Mouse (Mus musculus): ENCODE results near the gene Rad51b. TPM values are rescaled to one million over a fixed set of nuclear protein-coding genes. Genes with fewer than 3 reads are reported as not detected.
A peak's percentile ranks its signal among the peaks of the same experiment; 100 is the strongest.

The Rad51b gene
- total RNA-seq, 2 experiments from 2014 or later = 0.63 to 1.7 TPM

DNA sequence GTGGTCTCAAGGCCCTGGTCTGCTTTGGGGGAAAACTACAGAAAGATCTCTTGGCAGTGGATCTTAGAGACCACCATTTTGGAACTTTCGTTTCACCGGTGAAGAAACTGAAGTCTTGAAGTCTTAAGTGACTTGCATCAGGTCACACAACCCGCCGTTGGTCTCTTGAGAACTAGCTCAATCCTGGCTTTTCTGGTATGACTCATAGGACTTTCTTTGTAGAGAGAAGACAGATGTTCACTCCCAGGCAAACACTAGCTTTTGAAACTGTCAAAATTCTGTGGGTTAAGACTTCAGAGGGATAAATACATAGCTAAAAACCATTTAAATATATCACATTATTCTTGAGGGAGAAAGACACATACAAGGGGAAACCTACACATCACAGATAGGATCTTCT, 195.1 kb downstream of the Rad51b start:
- DNase-seq = no peak

DNA sequence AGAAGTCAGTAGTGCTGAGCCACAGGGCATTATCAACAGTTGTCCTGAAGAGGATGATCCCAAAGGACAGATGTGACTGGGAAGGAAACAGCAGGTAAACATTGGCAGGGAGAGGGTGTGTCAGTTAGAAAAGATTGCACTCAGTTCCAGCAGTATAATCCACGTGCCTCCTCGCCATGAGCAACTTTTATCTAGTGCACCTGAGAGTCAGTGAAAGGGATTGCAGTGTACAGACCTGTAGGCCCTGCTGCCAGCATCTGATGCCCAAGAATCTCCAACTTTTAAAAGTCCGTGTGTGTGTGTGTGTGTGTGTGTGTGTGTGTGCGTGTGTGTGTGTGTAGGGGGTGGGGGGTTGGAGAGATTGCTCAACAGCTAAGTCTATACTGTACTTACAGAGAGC, 195.5 kb downstream of the Rad51b start:
- no peak for DNase-seq

DNA sequence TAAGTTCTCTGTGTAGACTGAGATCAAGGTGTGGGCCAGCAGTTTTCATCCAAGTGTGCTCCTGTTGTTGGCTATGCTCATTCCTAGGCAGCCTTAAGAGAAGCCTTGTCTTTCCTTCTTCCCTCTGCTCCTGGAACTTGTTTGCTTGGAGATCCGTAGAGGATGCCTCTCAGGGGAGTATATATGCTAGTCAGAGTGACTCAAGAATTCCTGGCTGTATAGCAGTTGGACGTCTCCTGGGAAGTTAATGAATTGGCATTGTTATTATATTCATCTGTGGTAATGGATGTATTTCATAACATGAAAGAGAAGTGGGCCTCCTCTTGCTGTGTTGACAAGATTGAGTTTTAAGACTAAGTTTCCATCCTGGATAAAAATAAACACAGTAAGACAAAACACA, 196.4 kb downstream of the Rad51b start:
- DNase-seq = no peak

DNA sequence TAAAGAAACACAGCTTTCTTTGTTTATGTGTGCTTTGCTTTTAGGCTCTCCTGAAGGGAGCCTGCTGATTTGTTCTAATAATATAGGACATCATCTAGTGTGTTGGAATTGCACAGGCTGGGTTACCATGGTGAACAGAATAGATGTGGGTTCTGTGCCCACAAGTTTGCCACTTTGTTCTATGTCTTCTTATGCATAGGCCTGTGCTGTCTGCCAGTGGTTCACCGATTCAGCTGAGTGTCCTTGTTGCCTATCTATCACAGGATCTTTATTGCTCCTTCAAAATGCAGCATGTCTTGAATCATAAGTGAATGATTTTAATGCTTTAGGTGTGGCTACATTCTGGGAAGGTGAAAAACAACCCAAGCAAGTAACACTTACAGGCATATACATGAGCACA, 201.2 kb downstream of the Rad51b start:
- no peak for DNase-seq

DNA sequence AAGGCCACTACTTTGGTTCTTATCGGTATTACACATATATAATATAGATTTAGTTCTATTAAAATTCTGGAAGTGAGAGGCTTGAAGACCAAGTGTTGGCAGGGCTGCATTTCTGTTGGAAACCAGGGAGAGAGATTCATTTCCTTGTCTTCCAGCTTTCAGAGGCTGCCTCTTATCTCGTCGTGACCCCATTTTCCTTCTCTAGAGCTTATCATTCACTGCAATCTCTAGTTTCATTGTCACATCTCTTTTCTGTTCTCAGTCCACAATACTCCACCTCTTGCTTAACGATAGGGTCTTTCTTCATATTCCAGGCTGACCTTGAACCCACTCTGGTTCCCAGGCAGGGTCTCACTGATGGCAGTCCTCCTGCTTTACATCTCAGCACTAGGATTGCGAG, 202.7 kb downstream of the Rad51b start:
- no peak for DNase-seq

DNA sequence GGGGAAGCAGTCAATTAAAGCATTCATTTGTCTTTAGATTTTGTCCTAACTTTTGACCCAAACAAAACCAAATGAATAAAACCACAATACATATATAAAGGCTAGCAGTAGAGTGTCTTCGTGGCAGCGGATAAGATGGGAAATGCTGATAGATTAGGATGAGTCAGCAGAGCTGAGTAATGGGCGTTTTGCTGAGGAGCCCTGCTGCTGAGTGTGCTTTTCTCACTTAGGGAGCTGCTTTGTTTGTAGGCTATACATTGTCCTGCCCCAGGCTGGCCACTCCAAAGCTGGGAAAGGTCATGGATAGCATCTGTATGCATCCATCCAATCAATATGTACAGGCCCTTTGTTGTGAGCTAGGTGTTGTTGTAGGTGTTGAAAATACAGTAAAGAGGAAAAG, 204.8 kb downstream of the Rad51b start:
- DNase-seq = no peak

DNA sequence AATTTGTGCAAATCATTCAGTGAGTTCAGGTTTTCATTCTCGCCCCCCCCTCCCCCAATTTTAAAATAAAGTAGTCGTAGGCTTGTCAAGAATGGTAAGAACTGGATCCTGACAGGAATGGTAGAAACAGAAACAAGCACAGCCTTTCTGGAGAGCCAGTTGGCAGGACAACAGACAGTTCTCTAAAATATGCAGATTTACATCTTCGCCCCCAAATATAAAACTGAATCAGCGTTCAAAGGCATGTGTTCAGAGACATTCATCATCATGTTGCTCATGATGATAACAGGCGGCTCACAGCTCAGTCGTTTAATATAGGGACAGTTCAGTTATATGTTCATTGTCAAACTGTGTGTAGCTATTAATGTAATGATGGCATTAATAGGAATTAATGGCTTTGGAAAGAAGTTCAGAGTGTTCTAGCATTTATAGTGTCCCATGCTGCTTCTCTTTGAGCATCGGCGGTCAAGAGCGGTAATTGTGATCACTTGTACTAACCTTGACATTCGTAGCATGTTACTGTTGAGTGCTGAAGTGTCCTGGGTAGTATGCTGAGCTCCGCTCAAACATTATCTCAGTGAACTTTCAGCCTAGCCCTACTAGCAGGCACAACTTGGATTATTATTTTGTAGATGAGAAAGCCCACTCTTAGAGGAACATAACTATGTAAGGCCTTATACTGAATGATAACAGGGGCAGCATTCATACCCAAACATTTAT, 205.9 kb downstream of the Rad51b start:
- DNase-seq = no peak

DNA sequence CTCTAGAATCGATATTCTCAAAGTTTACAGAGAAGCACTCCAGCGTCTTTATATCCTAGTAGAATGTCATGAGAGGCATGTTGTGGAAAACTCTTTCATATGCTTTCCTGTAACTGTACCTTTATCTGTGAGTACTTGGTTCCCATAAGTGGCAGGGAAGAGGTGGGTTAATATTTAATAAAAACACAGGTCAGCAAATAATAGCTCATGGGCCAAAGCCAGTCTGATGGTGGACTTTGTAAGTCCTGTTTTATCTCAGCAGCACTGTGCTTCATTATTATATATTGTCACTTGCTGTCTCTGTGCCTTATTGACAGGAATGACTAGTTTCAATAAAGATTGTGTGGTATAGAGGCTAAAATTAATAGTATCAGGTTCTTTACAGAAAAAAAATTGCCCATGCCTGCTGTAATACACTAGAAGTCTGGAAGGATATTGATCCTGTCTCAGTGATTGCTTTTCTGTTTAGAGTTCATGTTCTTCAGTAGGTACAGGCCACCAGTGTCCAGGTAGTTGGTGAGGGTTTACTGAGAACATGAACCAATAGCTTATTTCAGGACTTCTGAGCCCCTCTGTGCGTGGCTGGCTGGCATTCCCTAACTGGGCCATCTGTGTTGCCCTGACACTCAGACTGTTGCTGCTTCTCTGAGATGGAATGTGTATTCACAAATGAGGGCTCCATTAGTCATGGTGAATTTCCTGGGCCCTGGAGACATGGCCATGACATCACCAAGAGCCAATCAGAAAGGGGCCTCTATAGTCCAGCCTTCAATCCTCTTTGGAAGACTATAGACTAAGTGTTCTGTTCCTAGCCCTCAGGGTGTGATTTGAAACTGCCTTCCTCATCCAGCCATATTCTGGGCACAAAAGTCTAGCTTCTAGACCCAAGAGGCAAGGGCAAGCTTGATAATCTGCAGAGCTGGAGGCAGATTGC, 206.8 kb downstream of the Rad51b start:
- DNase-seq = no peak

DNA sequence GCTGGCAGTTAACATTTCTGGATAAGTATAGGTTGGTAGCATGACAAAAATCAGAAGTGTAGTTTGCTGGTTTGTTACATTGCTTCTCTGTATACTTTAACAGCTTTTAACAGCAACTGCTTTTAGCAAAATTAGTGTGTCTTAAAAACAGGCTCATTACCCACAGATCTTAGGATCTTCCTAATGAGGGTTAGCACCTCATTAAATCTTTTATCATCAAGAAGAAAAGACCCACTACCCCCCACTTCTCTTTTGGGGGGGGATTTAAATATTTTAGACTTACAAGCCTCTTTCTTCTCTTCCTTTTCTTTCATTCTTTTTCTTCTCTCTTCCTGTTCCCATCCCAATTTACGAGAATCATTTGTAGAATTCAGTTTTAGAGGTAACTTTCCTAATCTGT, 207.6 kb downstream of the Rad51b start:
- no peak for DNase-seq

DNA sequence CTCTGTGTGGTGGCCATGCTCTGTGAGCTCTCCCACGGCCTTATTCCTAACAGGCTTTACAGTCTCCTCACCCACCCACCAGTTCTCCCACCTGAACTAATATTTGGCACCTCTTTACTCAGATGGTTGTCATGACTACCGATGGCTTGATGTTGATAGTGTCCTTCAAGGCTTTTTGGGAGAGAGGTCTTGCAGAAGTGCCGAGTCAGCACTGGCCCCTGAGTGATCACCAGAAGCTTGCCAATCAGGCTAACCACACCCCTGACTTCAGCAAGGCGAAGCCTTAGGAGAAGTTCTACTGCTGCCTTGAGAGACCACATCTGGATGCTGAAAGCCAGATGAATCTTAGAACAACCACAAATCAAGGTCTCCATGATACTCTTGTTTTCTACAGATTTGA, 209.3 kb downstream of the Rad51b start:
- DNase-seq = no peak

DNA sequence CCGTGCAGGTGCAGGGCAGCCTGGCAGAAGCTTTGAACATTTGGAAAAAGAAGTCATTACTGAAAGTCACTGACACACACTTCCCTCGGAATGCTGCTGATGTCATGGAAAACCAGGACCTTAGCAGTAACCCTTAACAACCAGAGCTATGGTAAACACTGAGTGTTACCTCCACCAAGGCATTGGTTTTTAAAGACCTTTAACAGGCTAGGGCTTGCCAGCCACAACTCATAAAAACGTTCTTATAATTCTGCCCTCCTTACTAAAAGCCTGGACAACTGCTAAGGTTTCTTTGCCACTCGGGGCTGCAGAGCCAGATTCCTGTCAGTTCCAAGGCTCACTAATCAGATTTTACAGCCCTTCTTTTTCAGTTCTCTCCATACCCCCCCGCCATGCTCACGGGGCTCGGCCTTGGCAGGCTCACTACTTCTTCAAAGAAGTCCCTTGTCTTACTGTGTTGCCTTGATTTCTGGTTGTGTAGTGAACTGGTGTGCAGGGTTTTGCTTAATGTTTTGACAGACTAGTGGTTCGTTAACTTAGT, 210.1 kb downstream of the Rad51b start:
- no peak for DNase-seq

DNA sequence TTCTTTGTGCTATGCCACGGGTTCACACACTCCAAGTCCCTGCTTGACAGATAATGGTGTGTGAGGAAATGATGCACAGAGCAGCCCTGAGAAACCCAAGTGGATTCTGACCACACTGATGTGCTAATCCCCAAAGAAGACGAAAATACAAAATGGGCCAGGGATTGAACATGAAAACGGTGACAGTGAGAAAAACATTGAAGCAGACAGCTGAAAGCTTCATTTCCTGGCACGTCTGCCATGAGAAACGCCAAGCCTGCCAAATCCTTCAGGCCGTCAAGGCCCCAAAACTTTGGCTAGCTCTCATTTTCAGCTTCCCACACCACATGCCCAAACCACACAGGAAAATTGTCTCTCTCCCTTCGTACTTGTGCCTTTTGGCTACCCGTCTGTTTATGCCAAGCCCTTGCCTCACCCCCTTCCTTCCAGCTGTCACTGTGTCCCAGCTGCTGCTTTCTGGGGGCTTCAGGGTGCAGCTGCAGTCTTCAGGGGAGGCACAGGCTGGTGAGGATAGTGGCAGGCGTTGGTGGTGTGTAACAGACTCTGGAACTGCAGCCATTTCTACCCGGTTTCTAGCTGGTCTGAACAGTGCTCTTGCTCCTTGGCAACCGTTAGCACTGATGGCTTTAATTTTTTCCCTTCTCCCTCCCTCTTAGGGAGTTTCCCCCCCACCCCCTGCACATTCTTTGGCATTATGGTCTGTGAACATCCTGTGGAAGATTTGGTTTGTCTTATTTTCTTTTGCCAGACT, 214.5 kb downstream of the Rad51b start:
- DNase-seq = peak; percentile 65

DNA sequence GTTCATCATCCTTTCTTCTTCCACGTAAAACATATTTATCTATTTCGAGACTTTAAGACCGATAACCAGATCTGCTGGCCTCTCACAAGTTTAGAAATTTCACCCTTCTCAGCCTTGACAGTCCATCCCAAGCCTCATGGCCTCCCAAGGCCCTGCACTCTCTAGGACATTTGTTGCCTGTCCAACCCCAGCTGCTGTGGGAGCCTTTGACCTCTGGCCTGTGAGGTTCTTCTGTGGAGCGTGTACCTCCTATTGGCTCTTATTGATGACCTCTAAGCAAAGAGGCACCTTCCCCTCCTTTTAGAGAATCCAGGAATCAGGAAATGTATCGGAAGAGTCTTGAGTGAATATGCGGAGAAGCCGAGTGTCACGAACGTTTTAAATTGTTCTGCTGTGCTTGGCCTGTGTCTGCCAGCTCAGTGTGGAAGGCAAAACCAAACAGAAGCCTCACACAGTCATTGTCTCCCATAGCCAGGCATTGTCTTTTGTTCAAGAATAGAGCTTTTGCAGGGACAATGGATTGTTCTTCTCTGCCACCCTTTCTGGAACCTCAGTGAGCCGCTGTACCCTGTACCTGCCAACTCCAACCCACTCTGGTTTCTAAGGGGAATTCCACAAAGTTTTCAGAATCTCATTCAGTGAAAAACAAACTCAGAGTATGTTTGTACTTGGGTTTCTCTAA, 215.3 kb downstream of the Rad51b start:
- DNase-seq = no peak

DNA sequence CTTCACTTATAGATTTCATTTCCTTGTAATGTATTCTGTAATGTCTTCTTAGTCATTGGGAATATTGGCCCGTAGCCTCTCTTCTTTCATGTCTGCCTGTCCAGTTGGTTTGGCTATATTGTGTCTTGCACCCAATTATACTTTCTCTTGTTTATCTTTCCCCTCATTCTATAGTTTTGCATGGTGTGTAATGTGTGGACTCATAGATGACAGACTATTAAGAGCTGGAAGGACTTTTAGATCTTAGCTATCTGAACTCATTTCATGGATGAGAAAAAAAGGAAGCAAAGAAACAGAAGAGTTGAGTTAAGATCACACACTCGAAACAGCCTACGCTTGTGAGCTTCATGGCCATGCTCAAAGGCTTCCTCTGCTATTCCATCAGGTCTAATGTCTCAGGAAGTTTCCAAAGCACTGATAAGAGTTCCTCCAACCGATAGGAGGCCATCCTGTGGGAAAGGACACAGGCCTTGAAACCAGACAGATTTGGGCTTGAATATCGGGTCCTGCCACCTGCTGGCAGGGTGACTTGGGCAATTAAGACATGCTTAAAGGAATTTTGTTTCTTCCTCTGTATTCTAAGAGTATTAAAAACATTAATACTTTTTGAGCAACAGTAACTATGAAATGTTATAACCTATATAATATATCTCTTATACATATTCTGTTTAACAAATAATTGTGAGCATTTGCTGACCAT, 216.1 kb downstream of the Rad51b start:
- no peak for DNase-seq

DNA sequence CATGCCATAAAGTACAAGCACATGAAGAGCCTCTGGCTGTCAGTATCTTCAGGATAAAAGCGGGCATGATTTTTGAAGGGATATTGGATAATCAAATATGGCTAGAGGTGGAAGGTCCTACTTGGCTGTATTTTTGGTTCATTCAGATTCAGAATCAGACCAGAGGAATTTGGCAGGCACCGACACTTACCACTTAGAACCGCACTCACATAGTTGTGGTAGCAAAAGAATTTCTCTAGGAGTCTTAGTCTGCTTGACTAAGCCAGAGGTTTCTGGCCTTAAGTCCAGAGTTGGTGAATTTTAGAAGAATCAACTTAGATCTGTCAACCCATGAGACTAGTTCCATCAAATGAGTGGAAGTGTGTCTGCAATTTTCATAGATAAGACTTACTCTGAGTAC, 217.6 kb downstream of the Rad51b start:
- no peak for DNase-seq

DNA sequence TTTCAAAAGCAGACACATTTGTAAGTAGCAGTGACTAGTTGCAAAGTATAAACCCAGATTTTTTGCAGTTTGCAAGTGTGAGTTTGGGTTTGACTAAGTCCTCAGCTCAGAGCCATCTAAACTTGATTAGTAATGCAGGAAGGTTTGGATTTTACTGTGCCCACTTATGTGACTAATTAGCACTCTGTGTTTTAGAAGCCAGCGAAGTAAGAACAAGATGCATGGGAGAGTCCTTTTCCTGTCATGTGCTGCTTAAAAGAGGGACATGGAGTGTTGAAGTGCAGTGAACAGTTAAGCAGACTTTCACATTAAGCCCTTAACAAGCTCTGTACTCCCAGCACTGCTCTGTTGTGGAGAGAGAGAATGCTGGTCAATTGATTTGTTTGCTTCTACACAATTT, 225.3 kb downstream of the Rad51b start:
- no peak for DNase-seq

DNA sequence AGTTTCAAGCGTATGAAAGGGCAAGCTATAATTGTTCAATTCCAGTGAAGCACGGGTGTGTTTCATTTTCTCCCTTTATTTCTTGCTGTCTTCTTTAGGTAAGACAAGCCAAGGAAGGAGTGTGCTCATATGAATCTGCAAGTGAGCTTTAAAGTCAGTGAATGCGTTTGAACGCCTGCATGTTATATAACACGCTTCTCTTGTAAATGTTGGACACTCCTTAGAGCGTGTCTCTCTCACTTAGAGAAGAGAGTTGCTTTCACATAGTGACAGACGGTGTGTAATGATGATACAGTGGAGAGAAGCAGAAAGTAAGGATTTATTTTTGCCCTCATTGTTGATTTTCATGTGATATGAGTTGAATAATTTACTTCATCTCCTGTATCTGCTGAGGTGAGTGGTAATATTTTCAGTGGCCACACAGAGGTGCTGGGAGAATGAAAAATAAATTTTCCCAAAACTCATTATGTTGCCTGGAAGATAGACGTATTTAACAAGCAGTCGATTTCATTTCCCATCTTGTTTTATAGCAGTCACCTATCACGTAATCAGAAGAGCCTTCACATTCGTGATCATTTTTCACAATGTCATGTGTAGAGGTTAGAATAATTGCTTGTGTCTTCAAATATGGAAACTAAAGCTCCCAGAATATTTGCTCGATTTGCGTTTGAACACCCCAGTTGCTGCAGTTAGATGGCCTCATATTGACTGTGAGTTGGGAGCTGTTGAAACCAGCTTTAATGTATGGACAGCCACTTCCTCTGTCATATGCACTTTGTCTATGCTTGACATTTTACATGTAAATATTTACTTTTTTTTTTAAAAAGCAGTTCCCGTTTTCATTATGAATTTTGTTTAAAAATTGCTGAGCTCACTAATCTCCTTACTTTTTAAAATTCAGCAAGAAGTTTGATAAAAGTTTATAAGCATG, 228.1 kb downstream of the Rad51b start:
- DNase-seq = no peak

DNA sequence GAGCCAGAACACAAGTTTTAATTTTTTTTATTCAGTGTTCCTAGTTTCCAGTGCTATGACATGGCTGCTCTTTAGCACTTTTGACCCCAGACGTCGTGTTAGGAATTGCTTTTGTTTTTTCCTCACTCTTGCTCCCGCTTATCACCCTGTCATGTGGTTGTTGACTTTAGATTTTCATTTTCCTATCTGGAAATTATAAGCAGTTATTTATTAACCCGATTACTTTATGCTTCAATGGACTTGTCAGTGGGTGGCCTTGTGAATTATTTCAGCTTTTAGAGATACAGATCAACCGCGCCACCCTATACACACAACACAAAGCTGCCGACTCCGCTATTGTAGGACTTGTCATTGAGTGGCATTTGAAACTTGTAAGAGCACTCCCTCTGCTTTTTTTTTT, 228.8 kb downstream of the Rad51b start:
- DNase-seq = no peak

DNA sequence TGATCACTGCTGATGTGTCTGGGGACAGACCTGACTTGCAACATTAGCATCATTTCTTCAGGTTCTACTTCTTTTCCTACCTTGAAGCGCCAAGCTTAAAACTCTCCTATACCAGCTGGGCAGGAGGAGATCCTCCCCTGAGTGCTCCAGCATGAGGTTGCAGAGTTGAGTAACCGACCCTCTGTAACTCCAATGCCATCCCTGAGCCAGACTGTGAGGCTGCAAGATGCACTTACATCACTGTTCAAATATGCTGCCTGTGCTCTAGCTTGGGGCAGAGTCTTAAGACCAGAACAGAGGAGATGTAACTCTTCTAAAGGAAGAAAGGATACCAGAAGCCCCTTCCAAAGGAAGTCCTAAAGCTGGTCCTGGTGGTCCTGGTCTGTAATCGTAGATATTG, 230.1 kb downstream of the Rad51b start:
- DNase-seq = no peak

DNA sequence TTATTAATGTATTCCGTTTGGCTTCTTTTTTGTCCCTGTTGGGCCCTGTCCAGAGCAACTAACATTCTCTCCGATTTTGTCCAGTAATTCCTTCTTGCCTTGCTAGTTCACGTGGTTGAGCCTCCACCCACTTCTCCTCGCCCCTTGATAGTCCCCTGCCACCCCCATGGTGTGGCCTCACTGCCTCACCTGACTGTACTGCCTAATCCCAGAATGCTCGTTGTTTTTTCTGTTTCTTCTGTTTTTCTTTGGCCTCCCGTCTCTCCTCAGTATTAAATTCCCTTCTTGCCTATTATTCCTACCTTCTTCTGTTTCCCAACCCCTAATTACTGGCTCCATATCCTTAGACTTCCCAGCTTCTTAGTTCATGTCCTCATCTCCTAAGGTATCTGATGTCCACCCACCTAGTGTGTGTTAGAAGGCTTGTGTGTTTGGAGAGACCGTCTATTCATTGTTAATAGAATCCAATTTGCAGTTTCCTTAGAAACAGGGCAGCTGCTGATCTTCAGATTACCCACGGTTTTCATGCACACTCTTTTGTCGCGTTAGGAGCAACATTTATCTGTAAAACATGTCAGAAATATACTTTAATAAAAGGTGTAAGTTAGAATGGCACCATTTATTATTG, 233.3 kb downstream of the Rad51b start:
- DNase-seq = no peak
